Mouse (Mus musculus) liver, postnatal 0 days (tissue): ENCODE data around the gene Bbof1.

ENCODE experiments used
- CTCF ChIP-seq: sonication (generic); IDR thresholded peaks from 2 replicates; pipeline ENCODE4 v1.5.1; 2016; ENCODE audit warnings: antibody characterized with exemption, low read depth
- EP300 ChIP-seq: IDR thresholded peaks from 2 replicates; pipeline ENCODE4 v1.6.1; 2016; ENCODE audit warnings: antibody characterized with exemption, low read depth, mild to moderate bottlenecking

DNA sequence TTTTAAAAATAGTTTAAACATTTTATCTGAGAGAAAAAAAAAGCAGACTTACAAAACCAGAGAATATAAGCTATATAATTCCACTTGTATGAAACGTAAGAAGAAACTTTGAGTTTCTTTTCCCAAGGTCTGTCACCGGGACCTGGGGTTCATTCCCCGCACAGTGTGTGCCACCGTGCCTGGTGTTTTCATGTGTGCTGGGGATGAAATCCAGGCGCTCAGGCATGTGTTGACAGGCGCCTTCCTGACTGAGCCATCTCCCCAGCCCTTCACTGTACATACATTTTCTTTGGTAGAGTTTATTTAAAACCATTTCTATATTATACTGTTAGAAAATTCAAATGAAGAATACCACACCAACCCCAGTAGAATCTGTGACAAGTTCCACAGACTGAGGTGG lies 18.5 kb upstream of the Bbof1 start:
- TF ChIP-seq EP300: no peak
- no peak for TF ChIP-seq CTCF
